Mouse (Mus musculus) cerebellum, adult 18-20 months (tissue): ENCODE measurements around the gene Rasl11a.

Experiments
- DNase-seq, 2 experiments: peaks; one replicate each; pipeline ENCODE4 v3.0.0; 2021

Rasl11a gene

GRCm38 (mm10) chr5:146844945-146845365, at the start of gene Rasl11a:
Gene Rasl11a (plus strand): TSS chr5:146845071.
- peak; percentile 71 to 78 for DNase-seq

- no peak for DNase-seq
Observed at GRCm38 (mm10) chr5:146795728-146796127, 49.1 kb upstream of the Rasl11a start.

GRCm38 (mm10) chr5:146798031-146798430, 46.8 kb upstream of the Rasl11a start:
- DNase-seq: no peak

- no peak for DNase-seq
Observed at GRCm38 (mm10) chr5:146806004-146806430, 38.9 kb upstream of the Rasl11a start.

- DNase-seq: no peak
Observed at GRCm38 (mm10) chr5:146809951-146810350, 34.9 kb upstream of the Rasl11a start.

GRCm38 (mm10) chr5:146812866-146813265, 32.0 kb upstream of the Rasl11a start:
- no peak for DNase-seq

- DNase-seq: no peak
Observed at GRCm38 (mm10) chr5:146813421-146813820, 31.4 kb upstream of the Rasl11a start.

GRCm38 (mm10) chr5:146815394-146815793, 29.5 kb upstream of the Rasl11a start:
- DNase-seq: no peak

- DNase-seq: no peak
Observed at GRCm38 (mm10) chr5:146817583-146817982, 27.3 kb upstream of the Rasl11a start.

- no peak for DNase-seq
Observed at GRCm38 (mm10) chr5:146818906-146819623, 25.8 kb upstream of the Rasl11a start.

- no peak for DNase-seq
Observed at GRCm38 (mm10) chr5:146823005-146823404, 21.9 kb upstream of the Rasl11a start.

- DNase-seq: no peak
Observed at GRCm38 (mm10) chr5:146829528-146829927, 15.3 kb upstream of the Rasl11a start.

GRCm38 (mm10) chr5:146832435-146832768, 12.5 kb upstream of the Rasl11a start:
- DNase-seq: no peak

GRCm38 (mm10) chr5:146832769-146833448, 12.0 kb upstream of the Rasl11a start, which contains the start of gene Rpl21:
Gene Rpl21 (plus strand): TSS chr5:146832890.
- peak; percentile 92 to 96 for DNase-seq

GRCm38 (mm10) chr5:146833673-146834201, 11.1 kb upstream of the Rasl11a start:
- DNase-seq: no peak

GRCm38 (mm10) chr5:146834959-146835358, 9.9 kb upstream of the Rasl11a start:
- no peak for DNase-seq

GRCm38 (mm10) chr5:146837967-146838720, 6.7 kb upstream of the Rasl11a start:
- no peak for DNase-seq

- DNase-seq: no peak
Observed at GRCm38 (mm10) chr5:146838836-146839648, 5.8 kb upstream of the Rasl11a start.

GRCm38 (mm10) chr5:146839760-146840159, 5.1 kb upstream of the Rasl11a start:
- DNase-seq: no peak

- DNase-seq: no peak
Observed at GRCm38 (mm10) chr5:146840422-146840821, 4.4 kb upstream of the Rasl11a start.

- DNase-seq: no peak
Observed at GRCm38 (mm10) chr5:146841301-146841700, 3.6 kb upstream of the Rasl11a start.

GRCm38 (mm10) chr5:146841996-146842395, 2.9 kb upstream of the Rasl11a start:
- no peak for DNase-seq
